Mouse (Mus musculus) T-cell, adult 2 months (primary cell): ENCODE data around the gene Fmnl2.

Source experiments
- DNase-seq: peaks from one replicate; pipeline ENCODE4 v3.0.0; 2022; ENCODE audit warnings: low spot score

The Fmnl2 gene

GRCm38 (mm10) chr2:53047749-53048387 lies 190.2 kb downstream of the Fmnl2 start:
- no peak for DNase-seq

GRCm38 (mm10) chr2:53050376-53050775 lies 192.7 kb downstream of the Fmnl2 start:
- no peak for DNase-seq

GRCm38 (mm10) chr2:53051502-53051901 lies 193.8 kb downstream of the Fmnl2 start:
- peak; percentile 53 for DNase-seq

- no peak for DNase-seq
These were observed 196.1 kb downstream of the Fmnl2 start for GRCm38 (mm10) chr2:53053714-53054113.

- DNase-seq, result no peak
These were observed 198.9 kb downstream of the Fmnl2 start for GRCm38 (mm10) chr2:53056556-53056955.

GRCm38 (mm10) chr2:53057291-53057690 lies 199.6 kb downstream of the Fmnl2 start:
- no peak for DNase-seq

GRCm38 (mm10) chr2:53061363-53062000 lies 203.8 kb downstream of the Fmnl2 start:
- no peak for DNase-seq

GRCm38 (mm10) chr2:53066973-53067372 lies 209.3 kb downstream of the Fmnl2 start:
- no peak for DNase-seq

GRCm38 (mm10) chr2:53070607-53071006 lies 212.9 kb downstream of the Fmnl2 start:
- DNase-seq, result no peak

GRCm38 (mm10) chr2:53079693-53080286 lies 222.1 kb downstream of the Fmnl2 start:
- DNase-seq, result no peak

- DNase-seq, result no peak
These were observed 224.4 kb downstream of the Fmnl2 start for GRCm38 (mm10) chr2:53082045-53082444.

GRCm38 (mm10) chr2:53082501-53082900 lies 224.8 kb downstream of the Fmnl2 start:
- DNase-seq, result no peak

GRCm38 (mm10) chr2:53083241-53083640 lies 225.6 kb downstream of the Fmnl2 start:
- DNase-seq, result no peak

GRCm38 (mm10) chr2:53085617-53086202 lies 228.1 kb downstream of the Fmnl2 start:
- DNase-seq, result peak; percentile 17

- peak; percentile 29 for DNase-seq
These were observed 231.1 kb downstream of the Fmnl2 start for GRCm38 (mm10) chr2:53088744-53089143.

- DNase-seq, result peak; percentile 51
These were observed 237.4 kb downstream of the Fmnl2 start for GRCm38 (mm10) chr2:53095031-53095430.

GRCm38 (mm10) chr2:53095489-53095888 lies 237.8 kb downstream of the Fmnl2 start:
- no peak for DNase-seq

- DNase-seq, result no peak
These were observed 242.4 kb downstream of the Fmnl2 start for GRCm38 (mm10) chr2:53100093-53100492.

- DNase-seq, result no peak
These were observed 244.5 kb downstream of the Fmnl2 start for GRCm38 (mm10) chr2:53101885-53102740.

- DNase-seq, result no peak
These were observed 245.2 kb downstream of the Fmnl2 start for GRCm38 (mm10) chr2:53102901-53103300.

GRCm38 (mm10) chr2:53105408-53105807 lies 247.7 kb downstream of the Fmnl2 start:
- no peak for DNase-seq

GRCm38 (mm10) chr2:53106056-53106455 lies 248.4 kb downstream of the Fmnl2 start:
- no peak for DNase-seq
